Mouse (Mus musculus) bone marrow macrophage, adult 2 months (primary cell): ENCODE measurements around the gene Slc6a18. TPM values are rescaled to one million over a fixed set of nuclear protein-coding genes. Genes with fewer than 3 reads are reported as not detected.
A peak's percentile ranks its signal among the peaks of the same experiment; 100 is the strongest.
"Not testable (repeated sequence)": the region's sequence is repeated elsewhere in the genome, so short reads cannot be mapped to it uniquely, and the experiment has no call there.

Experiments used
- H3K27ac ChIP-seq: 2 replicates; pipeline ENCODE4 v1.5.1; 2012; ENCODE audit warnings: low read depth, low read length; ENCODE audit not compliant: insufficient read depth
- H3K4me1 ChIP-seq: 2 replicates; pipeline ENCODE4 v1.6.1; 2012; ENCODE audit warnings: low read length; ENCODE audit not compliant: control insufficient read depth, insufficient read depth
- H3K4me3 ChIP-seq: 2 replicates; pipeline ENCODE4 v1.5.1; 2012; ENCODE audit warnings: mild to moderate bottlenecking, low read length, moderate library complexity; ENCODE audit not compliant: insufficient read depth
- CTCF ChIP-seq: IDR thresholded peaks from 2 replicates; pipeline ENCODE4 v1.5.1; 2012; ENCODE audit warnings: low read depth, mild to moderate bottlenecking, low read length, moderate library complexity
- POLR2A ChIP-seq: IDR thresholded peaks from 2 replicates; pipeline ENCODE4 v1.6.1; 2012; ENCODE audit warnings: mild to moderate bottlenecking, low read depth, low read length, borderline replicate concordance
- polyA plus RNA-seq: library from polyadenylated mRNA; stranded (reverse); fragments of >200 nt; gene quantifications from 2 replicates; pipeline ENCODE4 v1.2.4, GENCODE M21; 2012; ENCODE audit not compliant: missing spikeins, insufficient read depth, insufficient read length

Gene Slc6a18
- polyA plus RNA-seq, 1 experiment, result not detected

- no peak for TF ChIP-seq POLR2A
- no peak for TF ChIP-seq CTCF
- H3K27ac ChIP-seq, result no peak within 1 kb of the TSS
- no peak within 1 kb of the TSS for H3K4me3 ChIP-seq
- no peaks in the 10 kb centered on the region for H3K4me1 ChIP-seq
Measured at GRCm38 (mm10) chr13:73704694-73705325, 27.0 kb upstream of the Slc6a18 start, which contains the start of gene Slc6a19. Gene Slc6a19, minus strand, starts transcription at chr13:73704865.

GRCm38 (mm10) chr13:73703486-73703885 lies 25.7 kb upstream of the Slc6a18 start:
- not testable (repeated sequence) for H3K4me1 ChIP-seq, H3K27ac ChIP-seq, H3K4me3 ChIP-seq

- Histone ChIP-seq H3K27ac (no peak overlapping the region), H3K4me3 (no peak overlapping the region), H3K4me1 (no peaks in the 10 kb centered on the region)
- no peak for TF ChIP-seq POLR2A
- TF ChIP-seq CTCF, result no peak
Measured at GRCm38 (mm10) chr13:73702776-73703175, 25.0 kb upstream of the Slc6a18 start.

DNA sequence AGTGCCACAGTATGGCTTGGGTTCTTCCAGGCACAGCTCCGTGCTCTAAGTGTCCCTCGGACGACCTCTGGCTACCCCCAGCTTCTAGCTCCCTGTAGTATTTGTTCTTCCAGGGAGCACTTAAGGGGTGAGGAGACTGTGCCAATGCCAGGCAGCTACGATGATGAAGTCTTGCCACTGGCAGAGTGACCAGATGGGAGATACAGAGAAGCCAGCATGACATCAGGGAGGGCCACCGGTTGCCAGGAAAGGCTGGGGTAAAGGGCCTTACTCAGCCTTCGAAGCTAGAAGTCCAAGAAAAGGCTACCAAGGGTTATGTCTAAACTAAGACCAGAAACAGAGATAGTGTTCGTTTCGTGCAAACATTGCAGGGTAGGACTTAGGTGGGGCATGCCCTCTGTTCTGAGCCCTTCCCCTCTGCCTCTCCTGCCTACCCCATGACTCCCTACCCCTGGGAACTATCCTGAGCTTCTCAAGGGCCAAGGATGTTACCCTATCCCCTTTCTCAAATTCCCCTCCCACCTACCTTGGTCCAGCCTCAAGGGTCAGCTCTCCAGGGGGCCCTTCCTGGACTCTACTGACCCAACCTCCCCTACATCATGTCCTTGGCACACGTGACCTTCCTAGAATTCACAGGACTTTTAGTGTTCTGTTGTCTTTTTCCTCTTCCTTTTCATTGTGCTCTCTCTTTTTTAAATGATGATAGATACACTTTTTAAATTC lies 23.5 kb upstream of the Slc6a18 start:
- H3K4me3 ChIP-seq, result no peak overlapping the region
- no peaks in the 10 kb centered on the region for H3K4me1 ChIP-seq
- no peak overlapping the region for H3K27ac ChIP-seq
- TF ChIP-seq POLR2A (no peak), CTCF (no peak)

GRCm38 (mm10) chr13:73700554-73700953 lies 22.7 kb upstream of the Slc6a18 start:
- Histone ChIP-seq H3K27ac (no peak overlapping the region), H3K4me3 (no peak overlapping the region), H3K4me1 (no peaks in the 10 kb centered on the region)
- TF ChIP-seq CTCF, result no peak
- no peak for TF ChIP-seq POLR2A

DNA sequence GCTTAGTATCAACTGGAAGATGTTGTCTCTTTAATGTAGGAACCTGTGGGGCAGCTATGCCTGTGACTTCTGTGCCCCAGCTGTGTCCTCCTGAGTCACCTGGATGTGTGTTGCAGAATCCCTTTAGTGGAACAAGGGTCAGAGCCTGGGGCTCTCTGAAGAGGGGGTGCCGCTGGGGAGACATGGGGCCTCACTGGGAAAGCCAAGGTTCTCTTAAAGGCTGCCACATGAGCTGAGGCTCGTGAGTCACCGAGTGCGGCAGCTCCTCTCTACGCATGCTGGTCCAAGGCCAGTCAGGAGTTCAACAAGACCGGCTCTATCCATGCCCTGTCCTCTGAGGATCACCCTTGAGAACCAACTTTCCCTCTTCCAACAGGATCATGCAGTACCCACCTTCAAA lies 21.9 kb upstream of the Slc6a18 start:
- TF ChIP-seq CTCF (no peak), POLR2A (no peak)
- no peak overlapping the region for H3K27ac ChIP-seq
- H3K4me1 ChIP-seq, result no peaks in the 10 kb centered on the region
- H3K4me3 ChIP-seq, result no peak overlapping the region

- peaks cover 7% of the 10 kb centered on the region for H3K4me1 ChIP-seq
- TF ChIP-seq CTCF (no peak), POLR2A (no peak)
- H3K27ac ChIP-seq, result no peak overlapping the region
- no peak overlapping the region for H3K4me3 ChIP-seq
Measured at GRCm38 (mm10) chr13:73696529-73696928, 18.7 kb upstream of the Slc6a18 start.

DNA sequence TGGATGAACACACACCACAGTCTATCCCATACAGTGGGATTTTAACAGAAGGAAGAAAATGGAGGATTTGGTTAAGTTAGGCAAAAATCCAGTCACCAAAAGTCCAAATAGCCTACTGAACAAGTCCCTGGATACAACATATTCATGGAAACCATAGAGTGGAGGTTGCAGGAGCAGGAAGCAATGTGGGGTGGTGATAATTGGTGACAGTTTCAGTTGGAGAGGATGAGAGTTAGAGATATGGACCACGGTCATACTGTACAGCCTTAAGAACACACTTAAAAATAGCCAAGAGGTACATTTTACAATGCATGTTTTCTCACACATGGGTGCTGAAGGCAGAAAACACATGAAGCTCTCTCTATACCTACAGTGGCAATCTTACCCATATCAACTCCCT lies 17.1 kb upstream of the Slc6a18 start:
- no peak overlapping the region for H3K27ac ChIP-seq
- TF ChIP-seq CTCF (no peak), POLR2A (no peak)
- H3K4me1 ChIP-seq, result peaks cover 7% of the 10 kb centered on the region
- H3K4me3 ChIP-seq, result no peak overlapping the region

DNA sequence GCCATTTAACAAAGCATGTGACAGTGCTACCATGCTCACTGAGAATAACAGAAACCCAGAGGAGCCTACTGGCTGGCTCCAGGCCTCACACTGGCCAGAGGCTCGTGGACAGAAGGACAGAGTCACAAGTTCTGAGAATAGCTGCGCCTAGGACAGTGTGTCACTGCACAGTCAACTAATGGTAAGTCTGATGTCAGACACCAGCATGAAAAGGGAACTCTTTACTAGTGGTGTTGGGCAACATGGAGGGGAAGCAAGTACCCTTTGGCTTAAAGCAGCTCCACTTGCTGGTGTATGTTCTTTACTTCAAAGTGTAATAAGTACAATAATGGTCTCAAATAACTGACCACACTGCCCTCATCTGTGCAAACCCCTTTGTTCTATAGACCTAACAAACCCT lies 15.5 kb upstream of the Slc6a18 start:
- Histone ChIP-seq H3K27ac (peak overlapping the region; percentile 33), H3K4me1 (peaks cover 7% of the 10 kb centered on the region), H3K4me3 (no peak overlapping the region)
- TF ChIP-seq CTCF (no peak), POLR2A (no peak)

GRCm38 (mm10) chr13:73692249-73692868 lies 14.5 kb upstream of the Slc6a18 start:
- peaks cover 7% of the 10 kb centered on the region for H3K4me1 ChIP-seq
- H3K27ac ChIP-seq, result no peak overlapping the region
- no peak for TF ChIP-seq POLR2A
- peak; percentile 63 for TF ChIP-seq CTCF
- H3K4me3 ChIP-seq, result no peak overlapping the region
